Mouse (Mus musculus) retina, postnatal 7 days (tissue): ENCODE results near the gene Lsm11.
A peak's percentile ranks its signal among the peaks of the same experiment; 100 is the strongest.

Experiments
- DNase-seq: peaks from one replicate; pipeline ENCODE4 v3.0.0-alpha.2; 2012; ENCODE audit warnings: low read depth, low spot score

The Lsm11 gene

GRCm38 (mm10) chr11:45944643-45945156, at the start of gene Lsm11:
Lsm11 (minus strand) TSS chr11:45944935.
- DNase-seq = peak; percentile 94

DNA sequence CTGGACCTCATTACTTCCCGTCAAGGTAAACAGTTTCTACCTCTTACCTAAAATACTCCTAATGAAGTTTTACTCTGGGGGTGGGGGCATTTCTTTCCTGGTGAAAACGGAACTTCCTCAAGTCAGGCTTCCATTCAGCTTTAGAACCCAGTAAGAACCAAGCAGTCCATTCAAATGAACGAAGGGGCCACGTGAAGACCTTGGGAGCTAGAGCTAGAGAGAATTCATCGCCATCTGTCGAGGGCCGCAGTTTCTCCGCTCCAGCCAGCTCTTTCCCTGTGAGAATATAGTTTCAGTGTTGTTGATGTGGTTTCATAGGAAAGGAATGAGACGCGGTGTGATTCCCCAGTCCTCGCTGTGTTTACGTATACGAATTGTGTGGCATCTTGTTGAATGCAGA, 47.4 kb upstream of the Lsm11 start:
- DNase-seq = no peak

- DNase-seq = no peak
Observed at GRCm38 (mm10) chr11:45991604-45992003, 46.9 kb upstream of the Lsm11 start.

DNA sequence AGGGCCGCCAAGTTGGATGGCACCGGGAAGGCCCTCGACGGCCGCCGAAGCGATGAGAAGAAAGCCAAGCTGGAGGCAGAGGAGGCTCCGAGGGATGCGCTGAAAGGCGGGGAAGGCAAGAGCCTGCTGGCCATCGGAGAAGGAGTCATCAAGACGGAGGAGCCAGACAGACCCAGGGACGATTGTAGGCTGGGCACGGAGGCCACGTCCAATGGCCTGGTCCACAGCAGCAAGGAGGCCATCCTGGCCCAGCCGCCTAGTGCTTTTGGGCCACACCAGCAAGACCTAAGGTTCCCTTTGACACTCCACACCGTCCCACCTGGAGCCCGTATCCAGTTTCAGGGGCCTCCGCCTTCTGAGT, 36.1 kb upstream of the Lsm11 start:
- no peak for DNase-seq

GRCm38 (mm10) chr11:45979946-45980892, 35.5 kb upstream of the Lsm11 start, which contains the start of gene Sox30:
Sox30 (plus strand) TSS chr11:45980310.
- peak; percentile 69 for DNase-seq

- DNase-seq = no peak
Observed at GRCm38 (mm10) chr11:45976061-45976460, 31.3 kb upstream of the Lsm11 start.

GRCm38 (mm10) chr11:45974466-45974865, 29.7 kb upstream of the Lsm11 start:
- DNase-seq = no peak

DNA sequence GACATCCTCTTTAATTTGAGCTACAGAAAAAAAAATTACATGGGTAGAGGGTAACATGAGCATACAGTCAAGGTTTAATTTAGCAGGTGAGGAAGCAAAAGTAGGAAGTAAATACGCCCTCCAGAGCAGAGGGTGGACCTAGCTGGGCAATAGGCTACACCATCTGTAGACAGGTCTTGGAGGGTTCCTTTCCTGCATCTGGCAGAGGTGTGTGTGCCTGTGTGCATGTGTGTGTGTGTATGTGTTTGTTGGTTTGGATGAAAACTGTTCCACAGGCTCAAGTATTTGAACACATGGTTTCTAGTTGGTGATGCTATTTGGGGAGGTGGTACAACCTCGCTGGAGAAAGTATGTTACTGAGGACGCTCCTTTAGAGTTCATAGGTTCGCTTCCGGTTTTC, 28.9 kb upstream of the Lsm11 start:
- DNase-seq = no peak

- DNase-seq = no peak
Observed at GRCm38 (mm10) chr11:45968466-45968865, 23.7 kb upstream of the Lsm11 start.

GRCm38 (mm10) chr11:45966896-45967295, 22.2 kb upstream of the Lsm11 start:
- peak; percentile 52 for DNase-seq

GRCm38 (mm10) chr11:45960003-45960402, 15.3 kb upstream of the Lsm11 start:
- DNase-seq = no peak

DNA sequence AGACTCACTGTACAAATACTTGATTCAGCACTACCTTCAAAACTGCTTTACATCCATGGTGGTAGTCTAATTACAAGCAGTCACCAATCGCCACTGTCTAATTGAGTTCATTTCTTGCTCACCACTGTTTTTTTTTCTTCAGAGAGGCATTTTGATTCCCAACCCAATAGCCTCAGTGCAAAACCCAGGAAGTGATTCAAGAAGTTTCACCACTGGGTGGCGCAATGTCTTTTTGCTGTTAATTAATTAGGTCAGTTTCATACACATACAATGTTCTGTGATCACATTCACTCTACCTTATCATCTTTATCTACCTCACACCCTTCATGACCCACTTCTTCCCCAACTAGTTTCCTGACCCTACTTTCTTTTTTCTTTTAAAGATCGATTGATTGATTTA, 14.9 kb upstream of the Lsm11 start:
- peak; percentile 38 for DNase-seq

DNA sequence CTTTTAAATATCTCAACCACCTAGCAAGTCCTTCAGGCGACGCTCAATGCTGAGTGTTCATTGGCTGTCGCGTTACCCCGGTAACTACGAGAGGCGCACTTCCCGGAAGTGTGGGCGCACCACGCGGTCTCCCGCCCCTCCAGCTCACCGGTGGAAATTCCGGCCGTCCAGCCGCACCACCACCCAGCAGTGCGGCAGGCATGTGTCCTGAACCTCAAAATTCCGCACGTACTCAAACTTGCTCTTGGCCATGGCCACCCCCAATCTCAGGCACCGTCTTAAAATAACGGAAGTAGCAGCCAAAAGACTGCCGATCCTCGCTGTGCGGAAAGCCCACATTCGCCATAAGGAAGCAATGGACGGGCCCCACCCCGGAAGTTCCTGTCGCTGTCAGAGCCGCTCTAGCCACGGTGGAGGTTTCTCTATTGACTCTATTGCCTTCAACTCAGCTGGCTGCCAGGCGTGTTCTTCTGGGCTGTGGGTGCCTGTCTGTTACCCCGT, 10.4 kb upstream of the Lsm11 start, which contains the start of gene Thg1l:
Gene Thg1l (minus strand): TSS at position 368 of the 501 bp plus-strand sequence.
- DNase-seq = peak; percentile 89

DNA sequence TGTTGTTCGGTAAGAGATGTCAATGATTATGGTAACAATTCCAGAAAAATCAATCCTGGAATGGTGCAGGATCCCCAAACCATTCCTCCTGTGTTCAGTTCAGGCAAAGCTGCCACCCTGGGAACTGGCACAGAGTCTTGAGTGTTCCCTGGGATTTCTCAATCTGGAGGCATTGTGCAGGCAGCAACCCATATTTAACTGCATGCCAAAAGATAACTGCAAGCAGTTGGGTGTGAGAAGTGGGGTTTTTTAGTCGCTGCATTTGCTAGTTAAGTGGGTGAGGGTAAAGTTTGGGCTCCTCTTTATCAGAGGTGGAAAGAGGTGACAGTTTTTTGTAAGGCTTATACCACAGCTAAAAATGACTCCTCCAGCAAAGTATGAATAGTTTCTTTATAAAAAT, 2.8 kb upstream of the Lsm11 start:
- no peak for DNase-seq

DNA sequence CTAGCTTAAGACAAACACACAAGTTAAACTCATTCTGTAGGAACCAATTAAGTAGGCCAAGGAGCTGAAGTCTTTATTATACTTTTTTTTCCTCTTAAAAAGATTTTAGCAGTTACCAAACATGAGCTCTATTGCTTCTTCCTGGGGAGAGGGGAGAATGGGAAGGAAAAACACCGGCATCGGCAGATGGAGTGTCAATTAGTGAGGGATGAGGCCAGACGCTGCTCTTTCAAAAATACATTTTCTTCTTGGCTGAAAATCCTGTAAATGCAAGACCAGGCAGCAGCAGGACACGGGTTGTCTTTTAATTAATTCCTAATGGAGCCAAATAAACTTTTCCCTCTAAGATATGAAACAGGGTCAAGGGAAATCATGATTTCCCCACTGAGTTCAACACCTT, 2.1 kb upstream of the Lsm11 start:
- no peak for DNase-seq

DNA sequence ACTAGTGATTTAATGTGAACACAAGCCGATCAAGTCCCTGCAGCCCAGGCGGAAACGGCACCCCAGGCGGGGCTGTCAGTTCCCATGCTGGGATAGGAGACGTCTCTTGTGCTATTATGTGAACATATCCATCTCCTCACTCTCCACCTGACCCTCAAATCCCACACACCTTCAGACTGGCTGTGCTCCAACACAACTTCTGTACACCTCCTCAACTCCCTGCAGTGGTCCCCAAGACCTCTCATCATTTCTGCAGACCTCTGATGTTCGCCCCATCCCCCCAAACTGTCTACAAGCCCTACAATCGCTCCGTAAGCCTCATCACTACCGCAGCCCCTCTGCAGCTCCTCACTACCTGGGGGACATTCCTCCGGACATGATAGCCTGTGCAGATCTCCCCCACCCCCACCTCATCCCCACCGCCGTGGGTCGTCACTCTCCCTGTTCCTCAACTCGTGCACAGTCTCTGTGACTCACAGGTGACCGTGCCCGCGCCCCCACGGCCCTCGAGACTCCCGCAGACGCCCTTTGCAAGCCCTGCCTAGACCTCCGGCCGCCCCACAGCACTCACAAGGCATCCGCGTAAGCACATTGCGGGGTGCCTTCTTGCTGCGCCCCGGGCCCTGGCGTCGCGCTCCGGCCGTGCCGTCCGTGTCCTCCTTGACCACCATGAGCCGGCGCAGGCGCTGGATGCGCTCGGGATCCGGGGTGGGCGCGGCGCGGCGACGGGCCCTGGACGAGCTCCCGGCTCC, 668 bp downstream of the Lsm11 start:
- no peak for DNase-seq

- DNase-seq = no peak
Observed at GRCm38 (mm10) chr11:45943108-45943705, 1.5 kb downstream of the Lsm11 start.

GRCm38 (mm10) chr11:45942281-45942680, 2.5 kb downstream of the Lsm11 start:
- no peak for DNase-seq

- no peak for DNase-seq
Observed at GRCm38 (mm10) chr11:45938917-45939316, 5.8 kb downstream of the Lsm11 start.

DNA sequence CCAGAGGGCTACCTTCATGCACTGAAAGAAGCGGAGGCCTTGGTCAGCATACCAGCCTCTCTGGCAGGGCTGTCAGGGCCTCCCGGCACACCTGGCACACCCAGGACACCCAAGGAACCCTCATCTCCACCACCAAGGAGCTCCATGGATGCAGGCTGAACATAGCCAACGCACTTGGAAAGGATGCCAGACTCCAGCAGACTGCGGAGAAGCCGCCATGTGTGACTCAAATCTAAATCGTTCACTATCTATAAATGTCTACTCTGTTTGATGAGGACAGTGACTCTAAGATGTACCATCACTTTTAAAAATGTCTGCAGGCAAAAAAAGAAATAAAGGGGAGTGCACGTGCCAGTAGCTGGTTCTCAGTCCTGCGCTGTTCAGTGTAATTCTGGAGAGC, 7.3 kb downstream of the Lsm11 start:
- DNase-seq = no peak

- no peak for DNase-seq
Observed at GRCm38 (mm10) chr11:45932771-45933170, 12.0 kb downstream of the Lsm11 start.

DNA sequence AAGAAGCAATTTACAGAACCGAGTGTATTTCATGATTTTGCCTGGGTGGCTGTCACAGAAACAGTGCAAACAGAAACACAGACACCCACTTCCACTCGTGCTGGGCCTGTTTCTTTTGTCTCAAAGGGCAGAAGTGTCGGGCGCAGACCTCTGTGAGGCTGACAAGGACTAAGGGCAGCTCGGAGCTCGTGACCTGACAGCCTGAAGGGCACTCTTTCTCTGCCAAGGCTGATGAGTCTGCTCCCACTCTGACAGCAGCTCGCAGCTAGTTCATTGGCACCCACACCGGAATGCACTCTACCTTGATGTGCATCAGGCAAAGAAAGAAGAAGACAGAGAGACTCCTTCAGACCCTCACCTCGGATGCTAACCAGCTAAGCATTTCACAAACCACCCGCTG, 15.2 kb downstream of the Lsm11 start:
- no peak for DNase-seq
